Mouse (Mus musculus) MEL-GATA-1-ER (cell line): Measurements from ENCODE around the gene Ssh1.
A peak's percentile ranks its signal among the peaks of the same experiment; 100 is the strongest.

Experiments
- DNase-seq: peaks from one replicate; pipeline ENCODE4 v3.0.0-alpha.2; 2012; ENCODE audit warnings: low read depth; ENCODE audit errors: extremely low read depth

Gene Ssh1

DNA sequence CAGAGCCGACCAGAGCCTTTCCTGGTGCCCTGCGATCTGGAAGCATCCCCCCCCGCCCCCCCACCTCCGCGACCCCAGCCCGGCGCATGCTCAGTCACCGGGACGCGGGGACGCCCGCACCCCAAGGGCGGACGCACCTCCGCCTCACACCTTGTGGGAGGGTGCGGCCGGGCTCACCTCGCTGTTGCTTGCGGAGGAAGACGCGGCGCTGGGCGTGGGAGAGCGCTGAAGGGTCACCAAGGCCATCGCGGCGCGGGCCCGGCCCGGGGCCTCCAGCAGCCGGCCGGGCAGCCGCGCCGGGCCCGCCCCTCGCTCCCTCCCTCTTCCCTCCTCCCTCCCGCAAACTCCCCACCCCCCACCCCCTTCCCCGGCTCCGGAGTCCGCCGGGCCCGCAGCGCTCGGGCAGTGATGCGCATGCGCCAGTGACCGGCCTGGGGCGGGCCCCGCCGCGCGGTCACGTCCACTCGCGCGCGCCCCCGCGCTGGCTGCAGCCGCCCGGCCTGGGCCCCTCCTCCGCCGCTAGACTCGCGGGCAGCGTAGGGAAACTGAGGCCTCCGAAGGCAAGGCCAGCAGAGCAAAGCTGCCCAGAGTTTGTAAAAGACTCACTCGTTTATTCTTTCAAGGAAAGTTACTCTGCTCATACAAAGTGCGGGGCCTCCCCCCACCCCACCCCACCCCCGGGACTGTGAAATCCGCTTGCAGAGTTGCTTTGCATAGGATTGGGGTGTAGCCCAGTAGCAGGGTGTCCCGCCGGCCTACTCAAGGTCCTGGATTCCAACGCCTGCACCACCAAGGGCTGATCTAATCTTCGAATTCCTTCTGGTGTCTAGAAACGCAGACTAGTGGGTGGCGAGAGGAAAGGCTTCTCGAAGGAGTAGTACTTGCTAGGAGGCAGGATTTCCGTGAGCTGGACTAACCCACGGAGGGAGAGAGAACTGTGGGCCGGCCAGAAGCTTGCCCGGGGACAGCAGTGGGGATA, at the start of gene Ssh1:
Gene Ssh1 (minus strand): TSS at position 408 of the 979 bp plus-strand sequence.
- peak; percentile 22 for DNase-seq

DNA sequence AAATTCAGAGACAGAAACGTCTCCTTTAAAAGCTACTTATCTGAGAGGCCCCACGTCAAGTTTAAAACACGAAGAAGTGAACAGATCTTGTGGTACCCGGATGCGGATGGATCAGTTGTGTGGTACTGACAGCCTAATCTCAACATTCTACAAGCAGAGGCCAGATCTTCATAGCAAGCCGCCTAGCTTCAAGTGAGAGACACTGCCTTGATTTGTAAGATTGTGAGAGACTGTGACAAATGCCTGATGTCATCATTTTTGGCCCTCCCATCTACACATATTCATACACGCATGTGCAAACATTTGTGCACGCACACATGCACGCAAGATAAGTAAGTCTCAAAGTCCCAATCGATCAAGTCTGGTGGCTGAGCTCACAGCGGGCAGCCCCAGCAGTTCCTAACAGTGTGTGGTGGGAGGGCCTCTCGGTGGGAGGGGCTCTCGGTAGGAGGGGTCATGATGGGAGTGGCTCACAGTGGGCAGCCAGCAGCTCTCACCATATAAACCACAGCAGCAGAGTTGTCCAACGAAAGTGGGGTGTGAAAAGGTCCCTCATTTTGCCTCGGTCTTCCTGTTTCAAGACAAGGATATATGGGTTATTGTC, 47.7 kb upstream of the Ssh1 start:
- peak; percentile 17 for DNase-seq

DNA sequence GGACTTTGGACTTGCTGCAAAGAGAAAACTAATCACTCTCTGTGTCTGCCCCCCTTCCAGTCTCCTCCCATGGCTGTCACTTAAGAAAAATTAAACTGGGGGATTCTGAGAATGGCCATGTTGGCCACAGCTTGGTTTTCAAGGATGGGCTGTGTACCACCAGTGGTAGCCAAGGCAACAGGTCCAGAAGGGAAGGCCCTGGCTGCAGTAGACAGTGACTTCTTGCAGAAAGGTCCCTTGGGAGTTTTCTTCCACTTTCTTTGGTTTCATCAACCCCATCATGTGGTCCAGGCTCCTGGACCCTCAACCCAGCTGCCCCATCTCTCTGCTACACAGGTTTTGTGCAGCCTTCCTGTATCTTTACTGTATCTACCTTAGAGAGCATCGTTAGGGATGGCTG, 47.2 kb upstream of the Ssh1 start:
- no peak for DNase-seq

DNA sequence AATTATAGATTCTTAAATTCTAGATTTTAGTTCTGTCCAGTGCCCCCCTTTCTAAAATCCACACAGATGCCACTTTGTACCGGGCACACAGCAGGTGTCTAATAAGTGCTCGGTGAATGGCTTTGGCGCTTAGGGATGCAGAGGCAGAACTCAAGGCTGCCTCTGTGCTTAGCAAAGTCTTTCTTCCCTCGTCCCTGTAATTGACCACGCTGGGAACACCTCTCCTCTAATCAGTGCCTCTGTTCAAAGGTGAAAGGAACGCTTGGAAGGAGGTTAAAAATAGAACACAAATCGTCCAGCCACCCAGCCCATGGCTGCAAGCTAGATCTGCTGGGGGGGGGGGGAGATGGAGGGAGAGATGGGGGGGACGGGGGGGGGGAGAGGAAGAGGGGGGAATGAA, 46.8 kb upstream of the Ssh1 start:
- no peak for DNase-seq

DNA sequence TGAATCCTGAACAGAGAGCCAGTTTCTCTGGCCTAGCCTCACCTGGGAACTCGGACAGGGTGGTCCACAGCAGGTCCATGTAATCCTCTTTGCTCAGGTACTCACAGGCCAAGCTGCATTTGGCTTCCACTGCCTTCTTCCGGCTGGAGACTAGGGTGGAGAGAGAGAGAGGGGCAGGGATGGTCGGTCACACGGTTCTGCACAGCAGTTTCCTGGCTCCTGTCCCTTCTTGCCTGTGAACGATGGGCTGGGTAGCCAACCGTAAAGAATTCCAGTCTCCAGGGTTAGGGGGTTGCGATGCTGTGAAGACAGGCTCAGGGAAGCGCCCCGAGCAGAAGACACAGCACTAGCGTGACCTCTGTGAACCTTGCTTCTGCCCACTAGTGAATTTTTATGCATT, 41.4 kb upstream of the Ssh1 start:
- no peak for DNase-seq

DNA sequence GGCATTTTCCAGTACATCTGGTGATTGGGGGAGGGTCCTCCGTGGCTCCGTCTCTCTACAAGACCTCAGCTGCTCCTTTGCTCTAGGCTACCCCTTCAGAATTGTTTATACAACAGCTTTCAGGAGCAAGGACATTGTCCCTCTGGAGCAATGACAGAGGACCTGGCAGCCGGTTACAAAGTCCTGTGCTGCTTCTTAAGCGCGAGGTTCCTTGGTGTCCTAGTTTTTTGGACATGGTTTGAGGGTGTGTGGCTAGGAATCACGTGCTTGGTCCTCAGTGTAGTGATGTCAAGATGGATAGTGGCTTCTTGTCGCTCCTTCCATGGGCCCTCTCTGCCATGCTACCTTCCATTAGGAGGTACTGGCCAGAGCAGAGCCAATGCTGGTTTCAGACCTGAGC, 40.7 kb upstream of the Ssh1 start:
- no peak for DNase-seq

DNA sequence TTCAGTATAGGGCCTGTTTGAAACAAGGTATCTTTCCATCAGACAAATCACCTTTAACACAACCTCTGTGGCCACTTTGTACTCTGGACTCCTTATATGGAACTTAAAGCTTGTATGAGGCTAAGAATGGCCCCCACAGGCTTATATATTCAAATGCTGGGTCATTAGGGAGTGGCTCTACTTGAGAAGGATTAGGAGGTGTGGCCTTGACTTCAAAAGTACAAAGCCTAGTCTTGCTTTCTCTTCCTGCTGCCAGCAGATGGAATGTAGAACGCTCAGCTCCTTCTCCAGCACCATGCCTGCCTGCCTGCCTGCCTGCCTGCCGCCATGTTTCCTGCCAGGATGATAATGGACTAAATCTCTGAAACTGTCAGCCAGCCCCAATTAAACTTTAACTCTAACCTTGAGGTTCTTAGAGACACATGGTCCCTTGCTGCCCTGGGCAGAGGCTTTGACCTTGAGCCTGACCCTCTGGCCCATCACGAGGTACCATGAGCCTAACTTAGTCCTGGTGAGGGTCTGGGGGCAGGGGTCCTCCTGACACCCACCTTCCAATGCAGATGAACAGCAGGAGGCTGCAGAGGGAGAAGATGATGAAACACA, 38.6 kb upstream of the Ssh1 start:
- no peak for DNase-seq

DNA sequence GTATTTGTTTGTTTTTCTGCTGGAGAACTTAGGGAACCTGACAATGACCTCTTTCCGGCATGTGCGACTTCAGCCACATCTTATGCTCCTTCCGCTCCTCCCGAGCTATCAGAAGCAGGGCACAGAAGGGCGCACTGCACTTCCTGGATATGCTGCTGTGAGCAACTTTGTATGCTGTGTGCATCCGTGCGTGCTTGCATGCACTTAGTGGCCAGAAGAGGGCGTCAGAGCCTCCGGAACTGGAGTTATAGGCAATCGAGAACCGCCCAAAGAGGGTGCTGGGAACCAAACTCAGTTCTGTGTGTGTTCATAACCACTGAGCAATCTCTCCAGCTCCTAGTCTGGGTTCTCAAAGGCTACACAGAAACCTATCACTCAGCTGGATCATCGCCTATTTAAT, 37.0 kb upstream of the Ssh1 start:
- no peak for DNase-seq

DNA sequence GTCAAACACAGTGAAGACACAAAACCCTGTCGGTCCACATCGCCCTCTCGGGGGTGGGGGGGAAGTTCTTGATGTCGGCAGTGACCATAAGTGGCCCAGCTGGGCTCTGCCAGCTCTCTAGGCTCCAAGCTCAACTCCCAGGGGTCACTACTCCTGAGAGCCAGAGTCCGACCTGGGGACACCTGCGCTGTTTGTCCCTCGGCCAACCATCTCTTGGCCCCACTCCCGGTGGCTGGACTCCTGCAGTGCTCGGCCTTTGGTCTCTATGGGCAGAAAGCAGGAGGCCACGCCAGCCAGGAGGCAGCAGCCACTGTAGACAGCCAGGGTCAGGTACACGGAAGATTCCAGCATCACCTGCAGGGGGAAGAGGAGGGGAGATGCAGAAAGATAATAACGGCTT, 34.4 kb upstream of the Ssh1 start:
- DNase-seq, result no peak

DNA sequence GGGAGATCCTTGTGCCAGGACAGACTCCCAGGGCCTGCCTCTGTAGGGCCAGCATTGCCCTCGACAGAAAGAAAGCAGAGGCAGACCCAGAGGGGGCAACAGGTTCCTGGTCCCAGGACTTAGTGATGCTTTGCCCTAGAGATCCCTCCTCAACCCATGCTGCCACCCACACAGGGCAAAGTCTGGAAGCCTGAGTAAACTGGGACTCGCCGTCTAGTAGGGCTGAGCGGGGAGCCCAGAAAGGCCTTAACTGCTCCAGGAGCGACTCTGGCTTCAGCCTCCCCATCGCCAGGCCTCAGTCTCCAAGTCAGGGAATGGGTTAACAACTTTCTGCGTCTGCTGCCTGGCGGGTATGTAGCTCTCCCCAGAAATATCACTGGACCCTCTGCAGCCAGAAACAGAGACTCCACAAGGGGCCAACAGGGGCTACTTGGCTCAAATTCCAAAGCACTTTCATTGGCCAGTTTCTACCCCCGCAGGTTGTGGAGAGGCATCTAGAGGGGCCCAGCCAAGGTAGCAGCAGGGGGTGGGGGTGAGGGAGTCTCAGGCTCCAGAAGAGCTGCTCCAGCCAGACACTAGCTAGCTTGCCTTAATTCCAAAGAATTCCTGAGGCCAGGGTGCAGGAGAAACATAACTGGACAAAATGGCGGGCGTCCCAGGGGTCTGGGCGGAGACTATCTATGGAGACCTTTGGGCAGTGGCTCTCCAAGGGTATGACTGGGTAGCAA, 33.7 kb upstream of the Ssh1 start:
- DNase-seq, result no peak

DNA sequence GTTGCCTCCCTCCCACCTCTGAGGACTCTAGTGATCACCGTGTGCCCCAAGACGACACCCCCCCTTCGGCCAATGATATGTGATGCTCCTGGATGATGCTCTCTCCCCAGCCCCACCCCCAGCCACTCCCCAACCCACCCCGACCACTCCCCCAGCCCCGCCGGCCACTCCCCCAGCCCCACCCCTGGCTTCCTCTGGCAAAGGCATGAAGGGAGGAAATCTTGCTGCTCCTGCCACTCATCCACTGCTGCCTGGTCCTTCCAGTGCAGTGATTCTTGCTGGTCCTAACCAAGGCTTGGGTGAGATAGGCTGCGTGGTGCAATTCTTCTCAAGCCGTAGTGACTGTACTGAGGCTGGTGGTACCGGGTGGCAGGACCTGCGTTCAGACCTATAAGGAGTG, 31.2 kb upstream of the Ssh1 start:
- DNase-seq, result no peak

DNA sequence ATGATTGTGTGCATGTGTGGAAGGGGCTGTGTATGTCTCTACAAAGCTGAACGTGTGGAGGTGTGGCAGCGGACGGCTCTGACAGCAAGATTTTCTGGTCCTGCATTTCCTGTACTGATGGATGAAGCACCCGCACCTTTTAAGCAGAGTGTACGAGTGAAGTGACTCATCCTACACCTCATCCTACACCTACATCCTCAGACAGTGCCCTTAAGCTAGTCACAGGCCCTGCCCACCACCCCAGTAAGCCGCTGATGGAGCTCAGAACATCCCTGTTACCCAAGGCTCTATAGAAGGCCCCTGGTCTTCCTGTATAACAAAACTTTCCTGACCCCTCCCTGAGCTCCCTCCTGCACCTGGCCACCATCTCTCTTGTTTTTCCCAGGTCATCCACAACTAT, 30.7 kb upstream of the Ssh1 start:
- no peak for DNase-seq

DNA sequence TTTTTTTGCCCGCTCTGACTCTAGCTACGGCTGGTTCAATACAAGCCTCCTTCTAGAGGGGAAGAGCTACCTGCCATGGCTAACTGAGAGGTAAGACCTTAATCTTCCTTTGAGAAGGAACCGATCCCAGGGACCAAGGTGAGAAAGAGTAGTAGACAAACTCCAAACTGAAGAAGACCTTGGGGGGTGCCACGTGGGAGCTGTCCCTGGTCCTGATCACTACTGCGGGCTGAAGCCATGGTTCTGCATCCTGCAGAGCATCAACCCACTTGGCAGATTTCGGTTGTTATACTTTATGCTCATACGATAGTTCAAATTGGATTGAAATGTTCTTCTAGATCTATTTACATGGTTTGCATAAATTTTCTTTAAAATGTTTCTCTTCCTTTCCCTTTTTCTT, 21.4 kb upstream of the Ssh1 start:
- DNase-seq, result no peak

DNA sequence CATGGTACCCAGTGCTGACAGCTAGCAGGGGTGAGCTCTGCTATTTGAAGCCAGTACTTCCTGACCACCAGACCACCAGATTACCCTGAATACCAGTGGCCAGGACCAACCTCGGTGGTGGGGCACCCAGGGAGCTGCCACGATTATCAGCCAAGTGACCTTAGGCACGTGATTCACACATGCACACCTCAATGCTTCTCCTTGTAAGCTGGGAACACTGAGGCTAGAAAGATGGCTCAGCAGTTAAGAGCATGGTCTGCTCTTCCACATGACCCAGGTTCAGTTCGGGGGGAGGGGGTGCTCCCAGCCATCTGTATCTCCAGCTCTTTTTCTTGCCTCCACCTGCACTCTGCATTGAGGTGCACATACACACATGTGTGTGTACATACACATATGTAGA, 15.4 kb upstream of the Ssh1 start:
- DNase-seq, result no peak

DNA sequence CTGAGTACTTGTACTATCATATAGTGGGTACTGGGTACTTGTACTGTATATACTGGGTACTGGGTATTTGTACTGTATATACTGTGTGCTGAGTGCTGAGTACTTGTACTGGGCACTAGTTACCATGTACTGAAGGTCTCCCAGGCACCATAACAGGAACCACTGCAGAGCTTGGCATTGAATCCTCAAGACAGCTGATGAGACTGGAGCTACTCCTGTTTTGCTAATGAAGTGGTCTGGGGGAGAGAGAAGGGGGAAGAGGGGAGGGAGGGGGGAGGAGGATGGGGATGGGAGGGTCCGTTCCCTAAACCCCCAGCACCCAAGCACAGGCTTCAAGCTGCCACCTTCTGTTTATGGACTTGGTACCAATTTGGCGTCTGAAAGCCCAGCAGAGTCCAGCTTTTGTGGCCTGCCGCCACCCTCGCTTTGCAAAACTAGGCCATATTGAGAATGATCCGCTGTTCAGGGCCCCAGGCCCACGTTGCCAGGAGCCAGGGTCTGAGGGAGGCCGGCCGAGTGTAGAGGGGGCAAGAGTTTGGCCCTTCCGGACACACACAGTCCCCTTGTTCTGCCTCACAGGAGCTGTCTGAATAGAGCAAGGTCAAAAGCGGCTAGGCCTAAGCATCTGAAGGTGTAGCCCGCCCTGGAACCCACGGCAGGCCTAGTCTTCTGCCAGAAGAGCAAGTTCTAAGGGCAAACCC, 14.2 kb upstream of the Ssh1 start:
- no peak for DNase-seq

DNA sequence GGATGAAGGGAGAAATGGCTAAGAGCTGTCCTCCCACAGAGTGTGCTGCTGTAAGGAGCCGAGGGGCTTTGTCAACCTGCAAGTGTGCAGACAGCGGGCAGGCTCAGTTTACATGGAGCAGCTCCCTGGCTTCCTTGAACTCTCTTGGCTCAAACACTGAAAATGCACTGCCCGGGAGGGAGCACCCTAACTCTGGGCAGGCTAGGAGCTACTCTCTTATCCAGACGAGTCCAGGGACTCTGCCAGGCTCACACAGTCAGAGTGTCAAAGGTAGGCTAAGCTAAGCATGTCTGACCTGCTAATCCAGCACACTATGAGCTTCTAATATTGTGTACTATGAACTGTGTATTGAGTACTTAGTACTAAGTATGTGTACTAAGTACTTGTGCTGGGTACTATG, 13.3 kb upstream of the Ssh1 start:
- DNase-seq, result no peak

DNA sequence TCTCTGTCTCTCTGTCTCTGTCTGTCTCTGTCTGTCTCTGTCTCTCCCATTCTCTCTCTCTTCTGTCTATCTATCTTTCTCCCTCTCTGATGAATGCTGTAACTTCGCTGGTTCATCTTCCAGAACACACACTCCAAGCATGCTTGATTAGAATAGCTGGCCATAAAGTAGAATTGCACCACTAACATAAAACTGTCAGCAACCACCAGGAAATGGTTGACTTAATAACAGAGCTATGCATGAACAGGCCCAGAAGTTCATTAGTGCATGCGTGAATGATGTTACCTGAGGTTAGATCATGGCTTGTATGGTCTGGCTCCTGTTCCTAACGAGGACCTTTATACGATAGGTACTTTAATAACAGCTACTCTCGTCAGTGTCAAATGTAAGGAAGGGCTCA, 11.4 kb upstream of the Ssh1 start:
- no peak for DNase-seq

DNA sequence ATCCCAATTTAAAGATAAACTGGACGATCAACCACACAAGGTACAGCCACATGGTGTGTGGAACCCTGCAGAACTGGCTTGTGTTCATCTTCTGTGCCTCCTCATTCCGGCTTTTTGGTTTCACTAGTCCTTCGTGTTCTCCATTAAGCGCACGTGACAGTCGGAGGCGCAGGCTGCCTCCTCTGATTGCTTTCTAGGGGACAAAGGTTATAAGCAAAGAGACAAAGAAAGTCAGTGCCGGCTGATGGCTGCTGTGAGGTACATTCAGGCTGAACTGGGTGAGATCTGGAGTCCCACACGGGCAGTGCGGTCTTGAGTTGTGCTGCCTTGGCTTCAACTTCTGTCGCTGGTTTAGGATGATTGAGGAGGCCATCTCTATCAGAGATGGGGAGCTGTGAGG, 10.9 kb upstream of the Ssh1 start:
- DNase-seq, result no peak

DNA sequence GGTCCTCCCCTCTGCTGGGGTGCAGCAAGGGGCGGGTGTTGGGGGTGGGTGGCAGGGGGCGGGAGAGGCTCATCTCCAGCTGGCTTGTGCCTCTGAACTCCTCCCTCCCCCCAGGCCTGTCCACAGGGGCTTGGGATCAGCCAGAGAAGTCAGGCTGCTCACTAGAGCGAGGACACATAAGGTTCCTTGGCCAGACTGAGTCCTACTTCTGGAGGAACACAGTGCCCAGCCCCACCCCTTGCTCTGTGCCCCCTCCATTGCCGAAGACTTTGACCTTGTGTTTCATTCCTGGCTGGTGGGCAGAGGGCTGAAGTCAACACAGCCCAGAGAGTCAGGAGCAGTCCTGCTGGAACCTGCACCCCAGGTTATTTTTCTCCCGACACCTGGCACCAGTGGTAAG, 9.8 kb upstream of the Ssh1 start, which contains the start of gene Dao:
Gene Dao (plus strand): TSS at position 162 of the 400 bp plus-strand sequence.
- DNase-seq, result no peak

DNA sequence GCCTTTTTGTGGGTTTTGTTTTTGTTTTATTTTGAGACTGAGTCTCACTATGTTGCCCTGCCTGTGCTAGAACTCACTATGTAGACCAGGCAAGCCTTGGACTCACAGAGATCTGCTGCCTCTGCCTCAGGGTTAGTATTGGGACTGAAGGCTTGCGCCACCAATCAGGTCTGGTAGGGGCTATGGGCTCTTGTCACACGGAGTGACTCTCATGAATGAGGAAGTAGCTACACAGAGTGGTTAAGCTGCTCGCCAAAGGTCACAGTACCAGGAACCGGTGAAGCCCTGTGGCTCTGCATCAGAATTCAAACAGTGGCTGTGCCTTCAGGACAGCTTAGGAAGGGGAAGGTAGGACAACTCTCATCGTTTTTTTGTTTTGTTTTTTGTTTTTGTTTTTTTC, 5.7 kb upstream of the Ssh1 start:
- peak; percentile 56 for DNase-seq

DNA sequence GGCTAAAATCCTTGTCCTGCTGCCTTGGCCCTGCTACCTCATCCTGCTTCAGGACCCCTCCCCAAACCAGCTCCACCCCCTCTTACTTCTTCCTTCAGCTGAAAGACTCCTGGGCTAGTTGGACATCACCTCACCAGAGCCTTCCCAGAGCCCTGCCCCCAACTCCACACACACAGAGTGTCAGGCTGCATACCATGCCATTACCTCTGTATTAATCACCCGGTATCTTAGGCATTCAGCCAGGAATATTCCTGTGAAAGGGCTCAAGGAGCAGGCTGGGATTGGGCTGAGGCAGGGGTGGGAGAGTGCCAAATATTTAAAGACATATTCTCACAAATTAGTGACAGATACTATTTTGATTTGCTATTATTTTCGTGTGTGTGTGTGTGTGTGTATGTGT, 2.8 kb upstream of the Ssh1 start:
- no peak for DNase-seq
